Mouse (Mus musculus) embryonic facial prominence, embryonic 12.5 days (tissue): Measurements from ENCODE around the gene Bloc1s4. TPM values are rescaled to one million over a fixed set of nuclear protein-coding genes. Genes with fewer than 3 reads are reported as not detected.

Source experiments
- polyA plus RNA-seq: library from polyadenylated mRNA; unstranded; fragments of >200 nt; fragmentation: Nextera tagmentation; extraction: Ambion mirVana; gene quantifications from 2 replicates; pipeline ENCODE4 v1.2.1, GENCODE M21; 2016

Gene Bloc1s4
- polyA plus RNA-seq, 1 experiment from 2014 or later: 32.2 TPM

Other genes with a start within 250 kb of the Bloc1s4 start
- 44.5 and 45.8 TPM in 2 replicates for gene Tbc1d14, start 155.4 kb downstream of the Bloc1s4 start, polyA plus RNA-seq
- 27.0 and 28.1 TPM in 2 replicates for gene D5Ertd579e, start 52.6 kb downstream of the Bloc1s4 start, polyA plus RNA-seq
- 673 and 717 TPM in 2 replicates for gene Mrfap1, start 48.1 kb upstream of the Bloc1s4 start, polyA plus RNA-seq
- gene Man2b2, start 82.0 kb upstream of the Bloc1s4 start, polyA plus RNA-seq: 10.3 and 11.7 TPM in 2 replicates
- gene Ppp2r2c, start 119.9 kb upstream of the Bloc1s4 start, polyA plus RNA-seq: 1.1 and 1.8 TPM in 2 replicates
- 9.7 and 10.7 TPM in 2 replicates for gene Wfs1, start 240.6 kb upstream of the Bloc1s4 start, polyA plus RNA-seq